Mouse (Mus musculus): ENCODE data around the gene 4930469K13Rik. TPM values are rescaled to one million over a fixed set of nuclear protein-coding genes. Genes with fewer than 3 reads are reported as not detected.

Gene 4930469K13Rik
- polyA plus RNA-seq, 1 experiment from 2014 or later = 4.3 TPM

GRCm38 (mm10) chr11:34000416-34000815 is 97.9 kb downstream of the 4930469K13Rik start:
- Histone ChIP-seq H3K9me3 (ENCODE audit: control insufficient read depth, low read length) (no peaks in the 10 kb centered on the region), H3K27ac (ENCODE audit: low read depth, low read length) (no peak overlapping the region), H3K27me3 (ENCODE audit: control insufficient read depth, insufficient read depth, low read length) (no peaks in the 10 kb centered on the region), H3K4me3 (ENCODE audit: low read depth, low read length) (no peak overlapping the region), H3K36me3 (ENCODE audit: control insufficient read depth, insufficient read depth, low read length) (no peaks in the 10 kb centered on the region), H3K4me2 (replicated peaks; ENCODE audit: low read depth, low read length) (no peak overlapping the region), H3K9ac (ENCODE audit: low read depth, low read length) (no peak overlapping the region), H3K4me1 (replicated peaks; ENCODE audit: control insufficient read depth, insufficient read depth, low read length) (no peaks in the 10 kb centered on the region)
- WGBS = 85% methylated on average over 3 of the region's 3 CpGs
- DNase-seq (ENCODE audit: low spot score) = no peak
- ATAC-seq (ENCODE audit: low FRiP score) = no peak

- H3K27ac ChIP-seq (ENCODE audit: low read depth, low read length) = no peak overlapping the region
- H3K4me1 ChIP-seq (replicated peaks; ENCODE audit: control insufficient read depth, insufficient read depth, low read length) = no peaks in the 10 kb centered on the region
- no peak overlapping the region for H3K4me3 ChIP-seq (ENCODE audit: low read depth, low read length)
- no peaks in the 10 kb centered on the region for H3K27me3 ChIP-seq (ENCODE audit: control insufficient read depth, insufficient read depth, low read length)
- DNase-seq (ENCODE audit: low spot score) = no peak
- no peak overlapping the region for H3K4me2 ChIP-seq (replicated peaks; ENCODE audit: low read depth, low read length)
- ATAC-seq (ENCODE audit: low FRiP score) = no peak
- 46% methylated on average over 10 of the region's 10 CpGs for WGBS
- no peak overlapping the region for H3K9ac ChIP-seq (ENCODE audit: low read depth, low read length)
- no peaks in the 10 kb centered on the region for H3K9me3 ChIP-seq (ENCODE audit: control insufficient read depth, low read length)
- H3K36me3 ChIP-seq (ENCODE audit: control insufficient read depth, insufficient read depth, low read length) = no peaks in the 10 kb centered on the region
Measured at GRCm38 (mm10) chr11:33998244-33998643, 100.1 kb downstream of the 4930469K13Rik start.

- no peak for ATAC-seq (ENCODE audit: low FRiP score)
- Histone ChIP-seq H3K9ac (ENCODE audit: low read depth, low read length) (no peak overlapping the region), H3K36me3 (ENCODE audit: control insufficient read depth, insufficient read depth, low read length) (no peaks in the 10 kb centered on the region), H3K27ac (ENCODE audit: low read depth, low read length) (no peak overlapping the region), H3K27me3 (ENCODE audit: control insufficient read depth, insufficient read depth, low read length) (no peaks in the 10 kb centered on the region), H3K4me2 (replicated peaks; ENCODE audit: low read depth, low read length) (no peak overlapping the region), H3K9me3 (ENCODE audit: control insufficient read depth, low read length) (no peaks in the 10 kb centered on the region), H3K4me3 (ENCODE audit: low read depth, low read length) (no peak overlapping the region), H3K4me1 (replicated peaks; ENCODE audit: control insufficient read depth, insufficient read depth, low read length) (peaks cover 2% of the 10 kb centered on the region; the same call in 1 of the 2 replicates)
- DNase-seq (ENCODE audit: low spot score) = no peak
- WGBS = 70% methylated on average over 5 of the region's 5 CpGs
Measured at GRCm38 (mm10) chr11:33993496-33993895, 104.9 kb downstream of the 4930469K13Rik start.

GRCm38 (mm10) chr11:33992938-33993337 is 105.4 kb downstream of the 4930469K13Rik start, which contains the start of gene Kcnip1:
Gene Kcnip1, minus strand, starts transcription at chr11:33993152.
- H3K36me3 ChIP-seq (ENCODE audit: control insufficient read depth, insufficient read depth, low read length) = no peaks in the 10 kb centered on the region
- H3K9ac ChIP-seq (ENCODE audit: low read depth, low read length) = no peak within 1 kb of the TSS
- H3K9me3 ChIP-seq (ENCODE audit: control insufficient read depth, low read length) = no peaks in the 10 kb centered on the region
- H3K27me3 ChIP-seq (ENCODE audit: control insufficient read depth, insufficient read depth, low read length) = no peaks in the 10 kb centered on the region
- peaks cover 2% of the 10 kb centered on the region; the same call in 1 of the 2 replicates for H3K4me1 ChIP-seq (replicated peaks; ENCODE audit: control insufficient read depth, insufficient read depth, low read length)
- H3K4me3 ChIP-seq (ENCODE audit: low read depth, low read length) = no peak within 1 kb of the TSS
- no peak within 1 kb of the TSS for H3K4me2 ChIP-seq (replicated peaks; ENCODE audit: low read depth, low read length)
- DNase-seq (ENCODE audit: low spot score) (no peak), ATAC-seq (ENCODE audit: low FRiP score) (no peak)
- 35% methylated on average over 12 of the region's 12 CpGs for whole genome bisulfite sequencing
- H3K27ac ChIP-seq (ENCODE audit: low read depth, low read length) = no peak within 1 kb of the TSS

DNA sequence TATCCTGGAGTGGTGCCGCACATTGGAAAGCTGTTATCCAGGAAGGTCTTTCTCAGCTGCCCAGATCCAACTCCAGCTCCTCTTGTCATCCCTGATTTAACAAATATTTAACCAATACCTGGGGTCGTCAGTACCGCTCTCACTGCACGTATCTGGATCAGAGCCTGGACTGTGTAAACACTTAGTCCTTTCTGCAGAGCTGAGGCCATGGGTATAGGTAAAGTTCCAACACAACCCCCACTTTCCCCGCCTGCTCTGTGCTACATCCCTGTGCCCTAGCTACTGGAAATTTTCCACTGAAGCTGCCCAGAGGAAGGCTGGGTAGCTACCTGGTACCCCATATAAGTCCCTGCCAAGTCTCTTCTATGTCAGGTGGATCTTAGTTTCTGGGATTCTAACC is 108.4 kb downstream of the 4930469K13Rik start:
- Histone ChIP-seq H3K4me3 (ENCODE audit: low read depth, low read length) (no peak overlapping the region), H3K9ac (ENCODE audit: low read depth, low read length) (no peak overlapping the region), H3K27ac (ENCODE audit: low read depth, low read length) (no peak overlapping the region), H3K4me1 (replicated peaks; ENCODE audit: control insufficient read depth, insufficient read depth, low read length) (peaks cover 2% of the 10 kb centered on the region; the same call in 1 of the 2 replicates), H3K9me3 (ENCODE audit: control insufficient read depth, low read length) (no peaks in the 10 kb centered on the region), H3K27me3 (ENCODE audit: control insufficient read depth, insufficient read depth, low read length) (no peaks in the 10 kb centered on the region), H3K36me3 (ENCODE audit: control insufficient read depth, insufficient read depth, low read length) (no peaks in the 10 kb centered on the region), H3K4me2 (replicated peaks; ENCODE audit: low read depth, low read length) (no peak overlapping the region)
- ATAC-seq (ENCODE audit: low FRiP score) = no peak
- WGBS = 89% methylated on average over 5 of the region's 5 CpGs
- no peak for DNase-seq (ENCODE audit: low spot score)

- Histone ChIP-seq H3K4me2 (replicated peaks; ENCODE audit: low read depth, low read length) (no peak overlapping the region), H3K4me1 (replicated peaks; ENCODE audit: control insufficient read depth, insufficient read depth, low read length) (no peaks in the 10 kb centered on the region), H3K27ac (ENCODE audit: low read depth, low read length) (no peak overlapping the region), H3K9ac (ENCODE audit: low read depth, low read length) (no peak overlapping the region), H3K9me3 (ENCODE audit: control insufficient read depth, low read length) (no peaks in the 10 kb centered on the region), H3K4me3 (ENCODE audit: low read depth, low read length) (no peak overlapping the region), H3K36me3 (ENCODE audit: control insufficient read depth, insufficient read depth, low read length) (no peaks in the 10 kb centered on the region), H3K27me3 (ENCODE audit: control insufficient read depth, insufficient read depth, low read length) (no peaks in the 10 kb centered on the region)
- DNase-seq (ENCODE audit: low spot score) (no peak), ATAC-seq (ENCODE audit: low FRiP score) (no peak)
- WGBS = 71% methylated on average over 2 of the region's 2 CpGs
Measured at GRCm38 (mm10) chr11:33986525-33986924, 111.8 kb downstream of the 4930469K13Rik start.

- WGBS = 71% methylated on average over 4 of the region's 4 CpGs
Measured at GRCm38 (mm10) chr11:33980146-33980545, 118.2 kb downstream of the 4930469K13Rik start.

GRCm38 (mm10) chr11:33975121-33975520 is 123.2 kb downstream of the 4930469K13Rik start:
- no peak for ATAC-seq (ENCODE audit: low FRiP score)
- no peaks in the 10 kb centered on the region for H3K27me3 ChIP-seq (ENCODE audit: control insufficient read depth, insufficient read depth, low read length)
- 94% methylated on average over 2 of the region's 2 CpGs for WGBS
- H3K9me3 ChIP-seq (ENCODE audit: control insufficient read depth, low read length) = no peaks in the 10 kb centered on the region
- H3K4me3 ChIP-seq (ENCODE audit: low read depth, low read length) = no peak overlapping the region
- no peak overlapping the region for H3K4me2 ChIP-seq (replicated peaks; ENCODE audit: low read depth, low read length)
- no peak for DNase-seq (ENCODE audit: low spot score)
- H3K36me3 ChIP-seq (ENCODE audit: control insufficient read depth, insufficient read depth, low read length) = no peaks in the 10 kb centered on the region
- no peak overlapping the region for H3K9ac ChIP-seq (ENCODE audit: low read depth, low read length)
- H3K4me1 ChIP-seq (replicated peaks; ENCODE audit: control insufficient read depth, insufficient read depth, low read length) = no peaks in the 10 kb centered on the region
- no peak overlapping the region for H3K27ac ChIP-seq (ENCODE audit: low read depth, low read length)

More at GRCm38 (mm10) chr11:33980146-33980545, 118.2 kb downstream of the 4930469K13Rik start:
- Histone ChIP-seq H3K27ac (ENCODE audit: low read depth, low read length) (no peak overlapping the region), H3K4me2 (replicated peaks; ENCODE audit: low read depth, low read length) (no peak overlapping the region), H3K4me3 (ENCODE audit: low read depth, low read length) (no peak overlapping the region), H3K4me1 (replicated peaks; ENCODE audit: control insufficient read depth, insufficient read depth, low read length) (no peaks in the 10 kb centered on the region), H3K27me3 (ENCODE audit: control insufficient read depth, insufficient read depth, low read length) (no peaks in the 10 kb centered on the region), H3K9me3 (ENCODE audit: control insufficient read depth, low read length) (no peaks in the 10 kb centered on the region), H3K36me3 (ENCODE audit: control insufficient read depth, insufficient read depth, low read length) (no peaks in the 10 kb centered on the region), H3K9ac (ENCODE audit: low read depth, low read length) (no peak overlapping the region)
- ATAC-seq (ENCODE audit: low FRiP score) = no peak
- DNase-seq (ENCODE audit: low spot score) = no peak

- no peaks in the 10 kb centered on the region for H3K36me3 ChIP-seq (ENCODE audit: control insufficient read depth, insufficient read depth, low read length)
- H3K4me1 ChIP-seq (replicated peaks; ENCODE audit: control insufficient read depth, insufficient read depth, low read length) = no peaks in the 10 kb centered on the region
- no peak overlapping the region for H3K4me3 ChIP-seq (ENCODE audit: low read depth, low read length)
- no peak overlapping the region for H3K27ac ChIP-seq (ENCODE audit: low read depth, low read length)
- no peaks in the 10 kb centered on the region for H3K9me3 ChIP-seq (ENCODE audit: control insufficient read depth, low read length)
- ATAC-seq (ENCODE audit: low FRiP score) (no peak), DNase-seq (ENCODE audit: low spot score) (no peak)
- H3K9ac ChIP-seq (ENCODE audit: low read depth, low read length) = no peak overlapping the region
- WGBS = 82% methylated on average over 14 of the region's 14 CpGs
- H3K27me3 ChIP-seq (ENCODE audit: control insufficient read depth, insufficient read depth, low read length) = no peaks in the 10 kb centered on the region
- no peak overlapping the region for H3K4me2 ChIP-seq (replicated peaks; ENCODE audit: low read depth, low read length)
Measured at GRCm38 (mm10) chr11:33974341-33975040, 123.9 kb downstream of the 4930469K13Rik start.
